Mouse (Mus musculus) liver, postnatal 0 days (tissue): ENCODE measurements around the gene Klhl31.

ENCODE experiments used
- CTCF ChIP-seq: sonication (generic); IDR thresholded peaks from 2 replicates; pipeline ENCODE4 v1.5.1; 2016; ENCODE audit warnings: antibody characterized with exemption, low read depth
- EP300 ChIP-seq: IDR thresholded peaks from 2 replicates; pipeline ENCODE4 v1.6.1; 2016; ENCODE audit warnings: antibody characterized with exemption, low read depth, mild to moderate bottlenecking

- no peak for TF ChIP-seq CTCF
- TF ChIP-seq EP300, result no peak
These were observed 8.9 kb downstream of the Klhl31 start for GRCm38 (mm10) chr9:77645176-77645575.
